Mouse (Mus musculus) thymus, adult 18-20 months (tissue): ENCODE results near the gene Nedd1.

Experiments used
- DNase-seq, 2 experiments: peaks; one replicate each; pipeline ENCODE4 v3.0.0; 2022; ENCODE audit warnings: mixed read lengths in 2 of 2

The Nedd1 gene

DNA sequence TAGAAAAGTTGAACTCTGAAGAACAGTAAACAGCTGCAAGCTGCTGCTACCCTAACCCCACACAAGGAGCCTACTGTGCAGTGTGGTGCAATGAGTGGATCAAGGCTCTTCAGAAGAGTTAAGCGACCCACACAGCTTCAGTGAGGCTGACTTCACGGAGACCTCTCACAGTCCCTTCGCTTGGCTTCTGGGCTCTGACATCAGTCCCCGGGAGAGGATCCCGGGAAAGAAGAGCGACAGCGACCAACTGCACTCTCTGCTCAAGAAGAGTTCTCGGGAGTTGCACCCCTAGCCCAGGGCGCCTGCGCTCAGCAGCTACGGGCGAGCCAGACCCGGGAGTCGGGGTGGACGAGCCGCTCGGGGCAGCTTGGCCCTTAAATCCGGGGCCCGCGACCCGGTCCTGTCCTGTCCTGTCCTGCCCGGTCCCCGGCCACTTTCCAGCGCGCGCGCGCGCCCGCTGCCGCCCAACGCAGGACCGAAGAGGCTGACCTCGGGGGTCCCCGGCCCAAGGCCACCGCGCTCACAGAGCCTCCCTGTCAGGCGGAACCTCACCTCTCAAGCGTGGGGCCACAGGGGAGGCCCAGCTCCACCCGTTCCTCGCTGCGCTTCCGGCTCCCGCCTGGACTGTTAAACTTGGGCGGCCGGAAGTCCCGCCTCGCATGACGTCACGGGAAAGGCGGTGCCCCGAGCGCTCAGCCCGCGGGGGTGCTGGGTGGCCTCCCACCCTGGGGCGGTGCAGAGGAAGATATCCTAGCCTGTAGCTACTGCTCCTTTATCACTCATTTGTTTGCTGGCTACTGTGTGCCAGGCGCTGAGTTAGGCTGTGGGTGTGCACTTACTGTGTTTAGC, at the start of gene Nedd1:
TSS of gene Nedd1 (minus strand) at position 650 of the 849 bp plus-strand sequence.
- peak; percentile 94 for DNase-seq

DNA sequence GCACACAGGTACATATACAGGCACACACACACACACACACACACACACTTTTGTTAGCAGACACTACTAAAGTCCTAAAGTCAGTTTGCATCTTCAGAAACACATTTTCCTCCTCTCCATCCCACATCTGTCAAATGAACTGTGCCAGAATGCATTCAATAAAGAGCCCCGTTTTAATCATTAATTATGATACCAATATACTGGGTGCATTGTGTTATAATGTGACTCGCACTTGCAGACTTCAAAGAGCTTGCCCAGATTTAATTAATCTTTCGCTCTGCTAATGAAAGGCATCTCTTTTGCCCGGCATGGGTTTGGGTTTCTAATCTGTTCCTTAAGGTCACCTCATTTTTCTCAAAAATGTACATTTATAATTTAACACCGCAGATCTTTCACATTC, 32.1 kb upstream of the Nedd1 start:
- DNase-seq: no peak

DNA sequence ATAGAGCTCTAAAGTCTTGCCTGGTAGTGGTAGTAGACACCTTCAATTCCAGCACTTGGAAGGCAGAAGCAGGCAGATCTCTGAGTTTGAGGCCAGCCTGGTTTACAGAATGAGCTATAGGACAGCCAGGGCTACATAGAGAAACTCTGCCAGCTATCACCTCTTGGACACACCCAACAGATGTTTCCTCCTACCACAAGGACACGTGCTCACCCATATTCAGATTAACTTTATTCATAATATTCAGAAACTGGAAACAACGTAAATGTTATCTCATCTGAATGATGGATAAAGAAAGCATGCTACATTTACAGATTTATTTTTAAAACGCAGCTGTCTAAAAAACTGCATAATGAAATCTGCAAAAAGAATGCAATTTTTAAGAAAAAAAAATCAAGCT, 8.1 kb upstream of the Nedd1 start:
- DNase-seq: no peak

DNA sequence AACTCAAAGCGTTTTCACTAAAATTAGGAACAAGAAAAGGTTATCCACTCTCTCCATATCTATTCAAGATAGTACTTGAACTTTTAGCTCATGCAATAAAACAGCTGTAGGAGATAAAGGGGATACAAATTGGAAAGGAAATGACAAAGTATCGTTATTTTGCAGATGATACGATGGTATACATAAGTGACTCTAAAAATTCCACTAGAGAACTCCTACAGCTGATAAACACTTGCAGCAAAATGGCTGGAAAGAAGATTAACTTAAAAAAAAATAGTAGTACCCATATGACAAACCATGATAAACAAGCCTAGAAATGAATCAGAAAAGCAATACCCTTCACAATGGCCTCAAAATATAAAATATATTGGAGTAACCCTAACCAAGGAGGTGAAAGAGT, 6.5 kb upstream of the Nedd1 start:
- no peak for DNase-seq

DNA sequence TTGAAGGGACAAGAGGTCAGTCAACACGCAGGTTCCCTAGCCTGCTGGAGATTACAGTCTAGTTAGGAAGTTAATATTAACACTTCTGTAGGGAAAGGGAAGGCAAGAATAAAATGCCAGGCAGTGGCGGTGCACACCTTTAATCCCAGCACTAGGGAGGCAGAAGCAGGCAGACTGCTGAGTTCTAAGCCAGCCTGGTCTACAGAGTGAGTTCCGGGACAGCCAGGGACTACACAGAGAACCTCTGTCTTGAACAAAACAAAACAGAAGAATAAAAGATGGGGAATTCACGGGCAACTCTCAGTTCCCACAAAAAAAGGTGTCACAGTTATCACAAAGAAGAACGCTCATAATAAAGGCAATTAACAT, 384 bp upstream of the Nedd1 start:
- DNase-seq: no peak

DNA sequence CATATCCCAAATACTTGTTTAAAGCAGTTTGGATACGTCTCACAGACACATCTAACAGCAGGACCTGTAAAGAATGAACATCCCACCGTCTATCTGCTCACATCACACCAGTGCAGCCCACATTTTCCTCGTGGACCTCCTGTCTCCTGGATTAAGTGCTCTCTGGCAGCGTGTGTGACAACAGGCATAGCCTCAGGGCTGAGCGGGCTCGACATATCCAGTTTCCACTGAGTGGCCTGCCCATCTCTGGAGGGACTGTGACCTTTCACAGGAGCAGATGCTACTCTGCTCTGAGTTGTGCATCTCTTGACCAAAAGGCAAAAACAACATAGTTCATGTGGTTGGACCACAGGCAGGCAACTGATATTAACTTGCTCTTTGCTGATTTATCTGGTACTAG, 23.2 kb downstream of the Nedd1 start:
- DNase-seq: no peak

DNA sequence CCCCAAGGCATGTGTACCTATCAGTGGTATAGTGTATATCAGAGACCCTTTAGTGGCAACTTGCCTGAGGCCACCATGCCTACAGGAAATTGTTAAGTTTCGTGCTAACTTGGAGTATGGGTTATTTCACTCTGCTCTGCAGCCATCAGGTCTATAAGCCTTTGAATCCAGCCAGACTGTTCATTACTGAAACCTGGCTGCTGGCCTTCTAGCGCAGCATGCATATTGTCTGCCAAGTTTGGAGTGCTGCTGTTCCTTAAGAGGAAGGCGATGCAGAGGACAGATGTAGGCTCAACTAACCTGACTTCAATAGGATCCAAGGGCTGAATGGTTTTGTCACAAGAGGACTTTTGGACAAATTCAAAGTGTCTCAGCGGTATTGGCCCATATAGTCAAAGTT, 47.2 kb downstream of the Nedd1 start:
- no peak for DNase-seq

DNA sequence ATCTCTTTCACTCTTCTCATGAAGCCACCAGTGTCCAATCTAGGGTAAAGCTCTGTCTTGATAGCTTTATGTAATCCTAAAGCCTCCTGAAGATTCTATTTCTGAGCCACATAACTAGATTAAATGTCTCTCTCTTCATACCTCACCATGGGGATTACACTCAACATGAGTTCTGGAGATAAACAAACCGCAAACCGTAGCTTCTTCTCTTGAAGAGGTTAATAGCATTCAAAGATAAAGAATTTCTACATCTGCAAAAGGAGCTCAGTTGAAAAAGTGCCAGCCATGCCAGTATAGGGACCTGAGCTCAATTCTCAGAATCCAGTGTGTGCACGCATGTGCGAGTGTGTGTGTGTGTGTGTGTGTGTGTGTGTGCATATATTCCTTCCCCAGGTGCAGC, 50.3 kb downstream of the Nedd1 start:
- no peak for DNase-seq

DNA sequence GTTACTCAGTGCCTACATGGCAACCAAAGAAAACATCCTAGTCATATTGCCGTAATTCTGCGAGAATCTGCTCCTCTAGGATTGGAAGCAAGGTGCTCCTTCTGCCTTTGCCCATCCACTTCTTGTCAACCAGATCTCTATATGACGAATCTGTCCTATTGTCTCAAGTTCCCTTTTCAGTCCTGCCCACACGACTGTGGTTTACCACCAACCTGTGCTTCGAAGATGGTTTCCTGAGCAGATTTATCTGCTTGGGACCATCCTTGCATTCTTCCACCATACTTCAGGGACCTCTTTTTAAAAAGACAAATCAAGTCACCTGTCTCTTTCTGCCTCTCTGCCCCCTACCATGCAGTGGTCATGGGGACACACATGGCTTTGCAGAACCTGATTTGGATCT, 56.9 kb downstream of the Nedd1 start:
- DNase-seq: no peak

DNA sequence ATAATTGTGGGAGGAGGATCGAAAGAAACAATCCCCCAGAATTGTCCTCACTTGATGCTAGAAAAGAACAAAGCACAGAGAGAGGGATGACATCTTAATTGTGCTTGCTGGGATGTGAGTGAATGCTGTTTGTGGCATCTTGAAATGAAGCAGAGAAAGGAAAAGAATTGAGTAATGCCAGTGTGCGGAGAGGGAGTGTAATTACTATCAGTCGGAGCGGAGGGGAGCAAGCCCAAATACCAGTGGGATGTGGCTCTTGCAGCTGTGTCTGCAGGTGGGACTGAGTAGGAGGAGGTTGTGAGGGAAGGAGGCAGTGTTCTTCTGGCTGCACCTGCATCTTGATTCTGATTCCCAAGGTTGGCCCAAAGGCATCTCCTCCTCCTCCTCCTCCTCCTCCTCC, 69.0 kb downstream of the Nedd1 start:
- no peak for DNase-seq

DNA sequence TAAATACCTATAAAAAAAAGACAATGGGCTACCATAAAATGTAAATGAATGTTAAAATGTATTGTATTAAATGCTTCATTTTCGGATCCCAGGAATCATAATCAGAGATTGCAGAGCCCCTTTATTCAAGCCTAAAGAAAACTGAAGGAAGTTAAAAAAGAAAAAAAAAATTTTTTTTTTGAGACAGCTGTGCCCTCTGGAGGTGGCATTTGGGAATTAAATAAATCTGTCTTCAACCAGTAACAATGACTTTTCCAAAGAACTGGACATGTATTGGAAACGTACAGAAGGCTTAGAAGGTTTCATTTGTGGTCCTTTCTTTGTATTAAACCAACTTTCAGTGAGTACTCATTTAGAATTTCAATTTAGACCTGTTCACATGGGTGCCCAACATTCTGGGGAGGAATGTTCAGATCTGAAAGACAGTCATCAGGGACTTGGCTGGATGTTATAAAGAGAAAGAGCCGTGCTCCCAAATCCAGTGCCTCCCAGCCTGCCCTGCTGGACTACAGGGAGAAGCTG, 69.8 kb downstream of the Nedd1 start:
- no peak for DNase-seq

DNA sequence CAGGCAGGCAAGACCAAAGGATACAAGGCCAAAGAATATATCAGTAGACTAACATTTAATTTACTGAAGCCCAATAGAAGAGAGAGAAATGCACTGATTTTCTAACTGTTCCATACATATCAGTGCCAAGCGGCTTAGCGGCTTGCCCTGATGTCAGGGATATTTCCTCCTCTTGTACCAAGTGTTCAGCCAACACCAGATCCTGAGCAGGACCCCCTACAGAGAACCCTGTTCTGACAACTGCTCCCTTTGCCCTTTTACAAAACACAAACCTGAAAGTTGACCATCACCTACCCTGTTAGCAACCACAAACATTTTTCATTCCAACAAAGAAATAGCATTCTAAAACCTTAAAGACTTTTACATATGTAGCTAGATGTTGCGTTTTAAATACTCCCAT, 71.0 kb downstream of the Nedd1 start:
- no peak for DNase-seq

DNA sequence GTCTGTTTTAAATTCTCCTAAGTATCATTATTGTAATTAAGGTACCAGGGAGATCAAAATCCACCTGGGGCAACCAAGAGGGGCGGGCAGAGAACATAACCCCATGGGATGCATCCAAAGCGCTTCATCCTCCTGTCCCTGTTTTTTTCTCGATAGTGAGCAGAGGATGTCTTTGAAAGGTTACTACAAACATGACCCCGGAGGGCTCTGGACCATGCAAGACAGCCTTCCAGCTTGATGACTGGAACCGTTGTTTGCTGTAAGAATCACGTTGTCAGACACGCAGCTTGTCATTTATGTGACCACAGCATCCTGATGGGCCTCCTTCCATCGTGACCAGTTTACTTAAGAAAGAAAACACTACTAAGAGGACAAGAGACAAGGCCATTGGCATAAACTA, 73.1 kb downstream of the Nedd1 start:
- DNase-seq: no peak

DNA sequence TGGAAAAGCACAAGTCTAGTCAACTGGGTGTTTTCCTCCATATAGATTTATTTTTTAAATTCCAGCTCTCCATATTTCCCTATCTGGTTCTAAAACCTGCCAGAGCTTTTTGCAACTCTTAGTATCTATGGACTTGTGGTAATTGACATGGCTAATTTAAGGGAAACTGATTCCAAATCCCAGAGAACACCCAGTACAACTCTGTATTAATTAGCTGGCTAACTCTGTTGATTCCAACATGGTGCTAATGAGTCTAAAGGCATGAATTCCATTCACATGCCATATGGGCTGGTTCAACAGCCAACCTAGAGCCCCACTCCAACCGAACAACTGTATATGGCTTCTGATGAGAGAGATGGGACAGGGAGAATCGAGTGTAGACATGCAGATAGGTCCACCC, 74.5 kb downstream of the Nedd1 start:
- DNase-seq: no peak

DNA sequence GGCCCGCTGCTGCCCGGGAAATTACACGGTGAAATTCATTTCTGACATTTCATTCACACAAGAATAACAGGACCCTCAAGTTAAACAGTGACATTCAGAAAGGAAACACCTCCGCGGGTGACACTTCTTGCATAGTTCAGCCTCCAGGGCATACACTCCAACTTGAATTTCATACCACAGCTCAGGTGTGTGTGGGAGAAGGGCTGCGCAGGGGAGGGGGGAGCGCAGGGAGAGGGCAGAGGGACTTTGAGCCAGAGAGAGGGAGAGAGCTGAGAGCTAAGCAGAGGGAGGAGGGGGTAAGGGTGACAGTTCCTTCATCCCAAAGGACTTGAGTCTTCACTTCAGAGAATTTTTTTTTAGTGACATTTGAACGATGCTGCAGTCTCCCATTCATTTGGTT, 78.2 kb downstream of the Nedd1 start:
- DNase-seq: no peak

DNA sequence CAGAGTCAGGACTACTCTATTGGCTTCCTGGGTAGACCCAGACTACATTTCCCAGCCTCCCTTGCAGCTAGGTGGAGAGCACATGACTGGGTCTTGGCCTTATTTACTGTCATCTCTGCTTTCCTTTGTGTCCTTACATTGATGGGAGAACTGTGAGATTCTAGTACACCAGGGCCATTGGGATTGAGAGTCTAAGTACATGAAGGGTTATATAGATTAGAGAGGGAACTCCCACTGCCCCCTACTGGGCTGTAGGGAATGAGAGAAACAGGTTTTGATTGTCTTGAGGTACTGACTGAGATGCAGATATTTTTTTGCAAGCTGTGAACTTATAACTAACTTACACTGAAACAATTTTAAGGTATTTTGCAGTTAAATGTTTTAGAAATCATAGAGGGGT, 81.2 kb downstream of the Nedd1 start:
- DNase-seq: no peak
